Mouse (Mus musculus): ENCODE results near the gene Adamts6. TPM values are rescaled to one million over a fixed set of nuclear protein-coding genes. Genes with fewer than 3 reads are reported as not detected.

The Adamts6 gene
- total and polyA plus RNA-seq, 3 experiments = 1.2 to 3.6 (median 3.3) TPM

- DNase-seq = no peak
- Histone ChIP-seq H3K9ac (ENCODE audit: low read depth, low read length) (no peak overlapping the region), H3K27ac (no peak overlapping the region), H3K79me2 (replicated peaks; ENCODE audit: control insufficient read depth, insufficient read depth, low read length) (no peaks in the 10 kb centered on the region), H3K27me3 (ENCODE audit: control insufficient read depth, insufficient read depth, low read length) (no peaks in the 10 kb centered on the region), H3K36me3 (ENCODE audit: control insufficient read depth, insufficient read depth, low read length) (no peaks in the 10 kb centered on the region), H3K4me1 (ENCODE audit: control insufficient read depth, insufficient read depth, low read length) (no peaks in the 10 kb centered on the region), H3K4me3 (no peak overlapping the region)
- 77% methylated on average over 1 of the region's 1 CpGs for WGBS
- intact Hi-C loops (cut with DNase I) = no loop called here
- TF ChIP-seq CTCF (IDR thresholded peaks at IDR 0.05) (no peak), EP300 (IDR thresholded peaks at IDR 0.05; ENCODE audit: insufficient read depth, low read depth, low read length) (no peak), POLR2A (IDR thresholded peaks at IDR 0.05; ENCODE audit: insufficient read depth, low read depth, low read length) (no peak)
These were observed 159.3 kb downstream of the Adamts6 start for GRCm38 (mm10) chr13:104446974-104447373.

- Histone ChIP-seq H3K9ac (ENCODE audit: low read depth, low read length) (no peak overlapping the region), H3K36me3 (ENCODE audit: control insufficient read depth, insufficient read depth, low read length) (no peaks in the 10 kb centered on the region), H3K27me3 (ENCODE audit: control insufficient read depth, insufficient read depth, low read length) (no peaks in the 10 kb centered on the region), H3K4me3 (no peak overlapping the region), H3K79me2 (replicated peaks; ENCODE audit: control insufficient read depth, insufficient read depth, low read length) (no peaks in the 10 kb centered on the region), H3K27ac (no peak overlapping the region), H3K4me1 (ENCODE audit: control insufficient read depth, insufficient read depth, low read length) (no peaks in the 10 kb centered on the region)
- intact Hi-C loops (cut with DNase I) = no loop called here
- DNase-seq = no peak
- no peak for TF ChIP-seq POLR2A (IDR thresholded peaks at IDR 0.05; ENCODE audit: insufficient read depth, low read depth, low read length)
- no peak for TF ChIP-seq CTCF (IDR thresholded peaks at IDR 0.05)
- TF ChIP-seq EP300 (IDR thresholded peaks at IDR 0.05; ENCODE audit: insufficient read depth, low read depth, low read length) = no peak
These were observed 159.8 kb downstream of the Adamts6 start for GRCm38 (mm10) chr13:104447470-104447869.

- intact Hi-C loops (cut with DNase I) = no loop called here
- no peaks in the 10 kb centered on the region for H3K4me1 ChIP-seq (ENCODE audit: control insufficient read depth, insufficient read depth, low read length)
- H3K27ac ChIP-seq = no peak overlapping the region
- WGBS = 80% methylated on average over 1 of the region's 1 CpGs
- no peaks in the 10 kb centered on the region for H3K36me3 ChIP-seq (ENCODE audit: control insufficient read depth, insufficient read depth, low read length)
- no peaks in the 10 kb centered on the region for H3K27me3 ChIP-seq (ENCODE audit: control insufficient read depth, insufficient read depth, low read length)
- H3K4me3 ChIP-seq = no peak overlapping the region
- no peak for TF ChIP-seq EP300 (IDR thresholded peaks at IDR 0.05; ENCODE audit: insufficient read depth, low read depth, low read length)
- TF ChIP-seq CTCF (IDR thresholded peaks at IDR 0.05) = no peak
- TF ChIP-seq POLR2A (IDR thresholded peaks at IDR 0.05; ENCODE audit: insufficient read depth, low read depth, low read length) = no peak
- DNase-seq = no peak
- no peaks in the 10 kb centered on the region for H3K79me2 ChIP-seq (replicated peaks; ENCODE audit: control insufficient read depth, insufficient read depth, low read length)
- H3K9ac ChIP-seq (ENCODE audit: low read depth, low read length) = no peak overlapping the region
These were observed 160.7 kb downstream of the Adamts6 start for GRCm38 (mm10) chr13:104448349-104448748.

- TF ChIP-seq CTCF (IDR thresholded peaks at IDR 0.05) (no peak), POLR2A (IDR thresholded peaks at IDR 0.05; ENCODE audit: insufficient read depth, low read depth, low read length) (no peak), EP300 (IDR thresholded peaks at IDR 0.05; ENCODE audit: insufficient read depth, low read depth, low read length) (no peak)
- Histone ChIP-seq H3K79me2 (replicated peaks; ENCODE audit: control insufficient read depth, insufficient read depth, low read length) (no peaks in the 10 kb centered on the region), H3K36me3 (ENCODE audit: control insufficient read depth, insufficient read depth, low read length) (no peaks in the 10 kb centered on the region), H3K4me1 (ENCODE audit: control insufficient read depth, insufficient read depth, low read length) (no peaks in the 10 kb centered on the region), H3K9ac (ENCODE audit: low read depth, low read length) (no peak overlapping the region), H3K27ac (no peak overlapping the region), H3K27me3 (ENCODE audit: control insufficient read depth, insufficient read depth, low read length) (no peaks in the 10 kb centered on the region), H3K4me3 (no peak overlapping the region)
- no peak for DNase-seq
- intact Hi-C loops (cut with DNase I) = no loop called here
- WGBS = 89% methylated on average over 1 of the region's 1 CpGs
These were observed 165.8 kb downstream of the Adamts6 start for GRCm38 (mm10) chr13:104453271-104453974.

GRCm38 (mm10) chr13:104460287-104460686, 172.7 kb downstream of the Adamts6 start:
- Histone ChIP-seq H3K79me2 (replicated peaks; ENCODE audit: control insufficient read depth, insufficient read depth, low read length) (no peaks in the 10 kb centered on the region), H3K36me3 (ENCODE audit: control insufficient read depth, insufficient read depth, low read length) (no peaks in the 10 kb centered on the region), H3K27ac (no peak overlapping the region), H3K9ac (ENCODE audit: low read depth, low read length) (no peak overlapping the region), H3K4me3 (no peak overlapping the region), H3K4me1 (ENCODE audit: control insufficient read depth, insufficient read depth, low read length) (no peaks in the 10 kb centered on the region), H3K27me3 (ENCODE audit: control insufficient read depth, insufficient read depth, low read length) (no peaks in the 10 kb centered on the region)
- no peak for DNase-seq
- no peak for TF ChIP-seq CTCF (IDR thresholded peaks at IDR 0.05)
- TF ChIP-seq POLR2A (IDR thresholded peaks at IDR 0.05; ENCODE audit: insufficient read depth, low read depth, low read length) = no peak
- no peak for TF ChIP-seq EP300 (IDR thresholded peaks at IDR 0.05; ENCODE audit: insufficient read depth, low read depth, low read length)
- WGBS = 97% methylated on average over 1 of the region's 1 CpGs
- intact Hi-C loops (cut with DNase I) = no loop called here

- Histone ChIP-seq H3K27me3 (ENCODE audit: control insufficient read depth, insufficient read depth, low read length) (no peaks in the 10 kb centered on the region), H3K27ac (no peak overlapping the region), H3K4me1 (ENCODE audit: control insufficient read depth, insufficient read depth, low read length) (no peaks in the 10 kb centered on the region), H3K79me2 (replicated peaks; ENCODE audit: control insufficient read depth, insufficient read depth, low read length) (no peaks in the 10 kb centered on the region), H3K36me3 (ENCODE audit: control insufficient read depth, insufficient read depth, low read length) (no peaks in the 10 kb centered on the region), H3K4me3 (no peak overlapping the region), H3K9ac (ENCODE audit: low read depth, low read length) (no peak overlapping the region)
- TF ChIP-seq CTCF (IDR thresholded peaks at IDR 0.05) (no peak), POLR2A (IDR thresholded peaks at IDR 0.05; ENCODE audit: insufficient read depth, low read depth, low read length) (no peak), EP300 (IDR thresholded peaks at IDR 0.05; ENCODE audit: insufficient read depth, low read depth, low read length) (no peak)
- intact Hi-C loops (cut with DNase I) = no loop called here
- WGBS = 60% methylated on average over 1 of the region's 1 CpGs
- no peak for DNase-seq
These were observed 180.4 kb downstream of the Adamts6 start for GRCm38 (mm10) chr13:104468061-104468460.

Data from heart, adult 2 months (tissue).